Mouse (Mus musculus): ENCODE data around the gene Mpz. TPM values are rescaled to one million over a fixed set of nuclear protein-coding genes. Genes with fewer than 3 reads are reported as not detected.

Mpz gene
- polyA plus RNA-seq, 1 experiment from 2014 or later: 7.9 TPM

- Histone ChIP-seq H3K4me1 (replicated peaks) (peaks cover 29% of the 10 kb centered on the region), H3K4me3 (no peak overlapping the region), H3K9me3 (no peaks in the 10 kb centered on the region), H3K27ac (no peak overlapping the region), H3K27me3 (no peaks in the 10 kb centered on the region), H3K36me3 (no peaks in the 10 kb centered on the region), H3K9ac (no peak overlapping the region), H3K4me2 (no peak overlapping the region)
- no peak for ATAC-seq (ENCODE audit: low FRiP score)
- 79% methylated on average over 4 of the region's 4 CpGs for WGBS
Measured at GRCm38 (mm10) chr1:171112986-171113385, 37.5 kb upstream of the Mpz start.

- 0 out of 2 replicates have a peak, but pooled peaks have one; percentile 10 for ATAC-seq (ENCODE audit: low FRiP score)
- H3K27ac ChIP-seq: peak within 1 kb of the TSS; percentile 46; the same call in 1 of the 2 replicates
- H3K4me2 ChIP-seq: peak within 1 kb of the TSS; percentile 75
- no peaks in the 10 kb centered on the region for H3K36me3 ChIP-seq
- H3K4me1 ChIP-seq (replicated peaks): peaks cover 29% of the 10 kb centered on the region
- peak within 1 kb of the TSS; percentile 47 for H3K4me3 ChIP-seq
- H3K27me3 ChIP-seq: no peaks in the 10 kb centered on the region
- whole genome bisulfite sequencing: 1% methylated on average over 24 of the region's 24 CpGs
- peak within 1 kb of the TSS; percentile 71 for H3K9ac ChIP-seq
- no peaks in the 10 kb centered on the region for H3K9me3 ChIP-seq
Measured at GRCm38 (mm10) chr1:171113873-171114299, 36.6 kb upstream of the Mpz start, which contains the start of gene Cfap126. TSS of gene Cfap126 (plus strand) at chr1:171113918.

- H3K9ac ChIP-seq: no peak overlapping the region
- no peaks in the 10 kb centered on the region for H3K36me3 ChIP-seq
- peaks cover 17% of the 10 kb centered on the region for H3K4me1 ChIP-seq (replicated peaks)
- H3K4me2 ChIP-seq: no peak overlapping the region
- no peak overlapping the region for H3K4me3 ChIP-seq
- 81% methylated on average over 4 of the region's 4 CpGs for WGBS
- H3K9me3 ChIP-seq: no peaks in the 10 kb centered on the region
- no peaks in the 10 kb centered on the region for H3K27me3 ChIP-seq
- ATAC-seq (ENCODE audit: low FRiP score): no peak
- no peak overlapping the region for H3K27ac ChIP-seq
Measured at GRCm38 (mm10) chr1:171116280-171116679, 34.2 kb upstream of the Mpz start.

- WGBS: 12% methylated on average over 4 of the region's 4 CpGs
- Histone ChIP-seq H3K9ac (no peak overlapping the region), H3K27ac (no peak overlapping the region), H3K36me3 (no peaks in the 10 kb centered on the region), H3K9me3 (no peaks in the 10 kb centered on the region), H3K4me1 (replicated peaks) (peaks cover 16% of the 10 kb centered on the region), H3K4me2 (no peak overlapping the region), H3K4me3 (no peak overlapping the region), H3K27me3 (no peaks in the 10 kb centered on the region)
- ATAC-seq (ENCODE audit: low FRiP score): peak; percentile 46; the same call in 1 of the 2 replicates
Measured at GRCm38 (mm10) chr1:171118269-171118684, 32.2 kb upstream of the Mpz start.

- H3K9ac ChIP-seq: no peak overlapping the region
- no peak for ATAC-seq (ENCODE audit: low FRiP score)
- no peaks in the 10 kb centered on the region for H3K27me3 ChIP-seq
- no peaks in the 10 kb centered on the region for H3K36me3 ChIP-seq
- H3K9me3 ChIP-seq: no peaks in the 10 kb centered on the region
- no peak overlapping the region for H3K4me3 ChIP-seq
- WGBS: 90% methylated on average over 5 of the region's 5 CpGs
- no peak overlapping the region for H3K27ac ChIP-seq
- no peak overlapping the region for H3K4me2 ChIP-seq
- peaks cover 10% of the 10 kb centered on the region for H3K4me1 ChIP-seq (replicated peaks)
Measured at GRCm38 (mm10) chr1:171118996-171119395, 31.5 kb upstream of the Mpz start.

- Histone ChIP-seq H3K9me3 (no peaks in the 10 kb centered on the region), H3K4me3 (no peak overlapping the region), H3K36me3 (no peaks in the 10 kb centered on the region), H3K27me3 (no peaks in the 10 kb centered on the region), H3K4me1 (replicated peaks) (peaks cover 7% of the 10 kb centered on the region), H3K9ac (no peak overlapping the region), H3K4me2 (no peak overlapping the region), H3K27ac (no peak overlapping the region)
- no peak for ATAC-seq (ENCODE audit: low FRiP score)
- whole genome bisulfite sequencing: 90% methylated on average over 14 of the region's 14 CpGs
Measured at GRCm38 (mm10) chr1:171119405-171119804, 31.1 kb upstream of the Mpz start.

GRCm38 (mm10) chr1:171120893-171121292 lies 29.6 kb upstream of the Mpz start:
- Histone ChIP-seq H3K9ac (no peak overlapping the region), H3K4me3 (no peak overlapping the region), H3K4me2 (no peak overlapping the region), H3K36me3 (no peaks in the 10 kb centered on the region), H3K9me3 (no peaks in the 10 kb centered on the region), H3K27me3 (no peaks in the 10 kb centered on the region), H3K4me1 (replicated peaks) (peaks cover 7% of the 10 kb centered on the region), H3K27ac (no peak overlapping the region)
- ATAC-seq (ENCODE audit: low FRiP score): no peak
- WGBS: 52% methylated on average over 3 of the region's 3 CpGs

GRCm38 (mm10) chr1:171121839-171122238 lies 28.7 kb upstream of the Mpz start:
- Histone ChIP-seq H3K4me3 (no peak overlapping the region), H3K4me2 (no peak overlapping the region), H3K9ac (no peak overlapping the region), H3K4me1 (replicated peaks) (peaks cover 7% of the 10 kb centered on the region), H3K36me3 (peaks cover 4% of the 10 kb centered on the region; the same call in 1 of the 2 replicates), H3K9me3 (no peaks in the 10 kb centered on the region), H3K27me3 (no peaks in the 10 kb centered on the region), H3K27ac (peak overlapping the region; percentile 6; the same call in 1 of the 2 replicates)
- WGBS: 39% methylated on average over 5 of the region's 5 CpGs
- ATAC-seq (ENCODE audit: low FRiP score): no peak

- H3K4me3 ChIP-seq: no peak overlapping the region
- no peak overlapping the region for H3K4me2 ChIP-seq
- peaks cover 7% of the 10 kb centered on the region for H3K4me1 ChIP-seq (replicated peaks)
- no peak overlapping the region for H3K9ac ChIP-seq
- 0 out of 2 replicates have a peak overlapping the region, but pooled peaks have one; percentile 30 for H3K27ac ChIP-seq
- 29% methylated on average over 7 of the region's 7 CpGs for WGBS
- peak; percentile 40; the same call in 1 of the 2 replicates for ATAC-seq (ENCODE audit: low FRiP score)
- H3K36me3 ChIP-seq: peaks cover 11% of the 10 kb centered on the region
- no peaks in the 10 kb centered on the region for H3K9me3 ChIP-seq
- no peaks in the 10 kb centered on the region for H3K27me3 ChIP-seq
Measured at GRCm38 (mm10) chr1:171122932-171123331, 27.6 kb upstream of the Mpz start.

- Histone ChIP-seq H3K27ac (no peak overlapping the region), H3K4me2 (no peak overlapping the region), H3K9me3 (no peaks in the 10 kb centered on the region), H3K4me3 (no peak overlapping the region), H3K4me1 (replicated peaks) (peaks cover 7% of the 10 kb centered on the region), H3K9ac (no peak overlapping the region), H3K36me3 (peaks cover 25% of the 10 kb centered on the region), H3K27me3 (no peaks in the 10 kb centered on the region)
- ATAC-seq (ENCODE audit: low FRiP score): no peak
- 94% methylated on average over 5 of the region's 5 CpGs for WGBS
Measured at GRCm38 (mm10) chr1:171124398-171124797, 26.1 kb upstream of the Mpz start.

- H3K27ac ChIP-seq: no peak overlapping the region
- no peaks in the 10 kb centered on the region for H3K9me3 ChIP-seq
- H3K4me2 ChIP-seq: no peak overlapping the region
- H3K27me3 ChIP-seq: no peaks in the 10 kb centered on the region
- H3K9ac ChIP-seq: no peak overlapping the region
- no peak for ATAC-seq (ENCODE audit: low FRiP score)
- peaks cover 66% of the 10 kb centered on the region for H3K36me3 ChIP-seq
- 62% methylated on average over 7 of the region's 7 CpGs for WGBS
- H3K4me3 ChIP-seq: no peak overlapping the region
- no peaks in the 10 kb centered on the region for H3K4me1 ChIP-seq (replicated peaks)
Measured at GRCm38 (mm10) chr1:171129251-171129650, 21.3 kb upstream of the Mpz start.

- H3K36me3 ChIP-seq: peaks cover 84% of the 10 kb centered on the region
- no peak overlapping the region for H3K4me3 ChIP-seq
- WGBS: 96% methylated on average over 1 of the region's 1 CpGs
- no peaks in the 10 kb centered on the region for H3K4me1 ChIP-seq (replicated peaks)
- ATAC-seq (ENCODE audit: low FRiP score): no peak
- no peaks in the 10 kb centered on the region for H3K9me3 ChIP-seq
- no peak overlapping the region for H3K27ac ChIP-seq
- no peaks in the 10 kb centered on the region for H3K27me3 ChIP-seq
- no peak overlapping the region for H3K4me2 ChIP-seq
- H3K9ac ChIP-seq: no peak overlapping the region
Measured at GRCm38 (mm10) chr1:171130971-171131370, 19.5 kb upstream of the Mpz start.

GRCm38 (mm10) chr1:171135600-171135999 lies 14.9 kb upstream of the Mpz start:
- no peak overlapping the region for H3K4me2 ChIP-seq
- no peak overlapping the region for H3K4me3 ChIP-seq
- no peak overlapping the region for H3K27ac ChIP-seq
- no peaks in the 10 kb centered on the region for H3K4me1 ChIP-seq (replicated peaks)
- H3K36me3 ChIP-seq: peaks cover 86% of the 10 kb centered on the region
- H3K9ac ChIP-seq: no peak overlapping the region
- no peak for ATAC-seq (ENCODE audit: low FRiP score)
- no peaks in the 10 kb centered on the region for H3K27me3 ChIP-seq
- 100% methylated on average over 2 of the region's 2 CpGs for WGBS
- no peaks in the 10 kb centered on the region for H3K9me3 ChIP-seq
